Mouse (Mus musculus) gastrocnemius, postnatal 4 days (tissue): ENCODE measurements at regions not wholly inside any gene's neighbourhood (a gene's known extent, or its start where the extent isn't known, plus 50 kb on each side); places are given as distances from the start of the nearest gene placed in this dataset.
A peak's percentile ranks its signal among the peaks of the same experiment; 100 is the strongest.

ENCODE experiments used
- DNase-seq, 2 experiments: peaks; one replicate each; pipeline ENCODE4 v3.0.0; 2021 to 2022; ENCODE audit warnings: low spot score in 2 of 2, mixed read lengths in 2 of 2

GRCm38 (mm10) chr16:62681880-62682279 lies 104.7 kb downstream of the Nsun3 start:
- no peak for DNase-seq

GRCm38 (mm10) chr16:62676815-62677214 lies 109.8 kb downstream of the Nsun3 start:
- no peak for DNase-seq

- DNase-seq, result no peak
These were observed 129.2 kb downstream of the Nsun3 start for GRCm38 (mm10) chr16:62657383-62657782.

GRCm38 (mm10) chr16:62654436-62654835 lies 132.2 kb downstream of the Nsun3 start:
- DNase-seq, result no peak

GRCm38 (mm10) chr16:62653817-62654216 lies 132.8 kb downstream of the Nsun3 start:
- no peak for DNase-seq

GRCm38 (mm10) chr16:62652769-62653465 lies 133.7 kb downstream of the Nsun3 start:
- DNase-seq, result no peak

GRCm38 (mm10) chr16:62650856-62651255 lies 135.8 kb downstream of the Nsun3 start:
- DNase-seq, result no peak

GRCm38 (mm10) chr16:62648326-62648725 lies 138.3 kb downstream of the Nsun3 start:
- DNase-seq, result no peak

- DNase-seq, result no peak
These were observed 140.5 kb downstream of the Nsun3 start for GRCm38 (mm10) chr16:62646113-62646512.

- DNase-seq, result no peak
These were observed 143.7 kb downstream of the Nsun3 start for GRCm38 (mm10) chr16:62642859-62643403.

GRCm38 (mm10) chr16:62623938-62624337 lies 162.7 kb downstream of the Nsun3 start:
- no peak for DNase-seq

- no peak for DNase-seq
These were observed 175.7 kb downstream of the Nsun3 start for GRCm38 (mm10) chr16:62610873-62611272.

- DNase-seq, result no peak
These were observed 178.0 kb downstream of the Nsun3 start for GRCm38 (mm10) chr16:62608617-62609016.

GRCm38 (mm10) chr16:62605920-62606319 lies 180.7 kb downstream of the Nsun3 start:
- no peak for DNase-seq

- peak in 1 of 2 experiments; percentile 9 for DNase-seq
These were observed 224.6 kb downstream of the Nsun3 start for GRCm38 (mm10) chr16:62562051-62562450.

GRCm38 (mm10) chr16:62543156-62543555 lies 243.5 kb downstream of the Nsun3 start:
- no peak for DNase-seq

GRCm38 (mm10) chr16:62537730-62538479 lies 248.7 kb downstream of the Nsun3 start:
- no peak for DNase-seq

GRCm38 (mm10) chr16:62509321-62509720 lies 277.3 kb downstream of the Nsun3 start:
- DNase-seq, result no peak

- no peak for DNase-seq
These were observed 279.7 kb downstream of the Nsun3 start for GRCm38 (mm10) chr16:62506725-62507482.

GRCm38 (mm10) chr16:62500870-62501269 lies 285.7 kb downstream of the Nsun3 start:
- DNase-seq, result no peak

- no peak for DNase-seq
These were observed 286.3 kb downstream of the Nsun3 start for GRCm38 (mm10) chr16:62500334-62500733.

- DNase-seq, result no peak
These were observed 287.9 kb downstream of the Nsun3 start for GRCm38 (mm10) chr16:62498761-62499160.
